Mouse (Mus musculus) adrenal gland, postnatal 25 days (tissue): Measurements from ENCODE around the gene Cfap97d2. TPM values are rescaled to one million over a fixed set of nuclear protein-coding genes. Genes with fewer than 3 reads are reported as not detected.

Source experiments
- DNase-seq: peaks from one replicate; pipeline ENCODE4 v3.0.0; 2021; ENCODE audit warnings: mixed read lengths
- long read RNA-seq: library from polyadenylated mRNA; stranded (forward); transcript quantifications from one replicate; pipeline ENCODE4 v2.0.0, GENCODE M21; 2021
- total RNA-seq: library from RNA; stranded (reverse); gene quantifications from 2 replicates; pipeline ENCODE4 v1.2.3, GENCODE M21; 2021

Cfap97d2 gene
- not detected in 2 replicates for total RNA-seq
- long read RNA-seq, result 0 reads

DNA sequence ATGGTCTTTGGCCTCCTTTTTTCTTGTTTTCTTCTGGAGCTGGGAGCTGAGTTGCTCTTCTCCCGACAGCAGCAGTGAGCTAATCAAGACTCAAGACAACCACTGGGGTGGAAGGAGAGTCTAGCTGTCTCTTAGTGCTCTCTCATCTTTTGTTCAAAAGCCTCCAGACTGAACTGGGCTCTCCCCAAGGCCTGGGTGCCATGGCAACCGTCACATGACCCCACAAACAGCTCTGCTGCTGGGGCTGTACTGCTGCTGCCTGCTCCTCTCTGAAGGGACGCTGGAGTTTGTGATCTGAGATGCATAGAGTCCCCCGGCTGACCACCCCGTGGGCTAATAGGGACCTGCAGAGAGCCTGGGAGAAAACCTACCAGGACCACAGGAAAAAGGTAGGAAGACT lies at the start of gene Cfap97d2:
Gene Cfap97d2 (plus strand): TSS at position 222 of the 400 bp plus-strand sequence.
- peak; percentile 72 for DNase-seq

GRCm38 (mm10) chr8:13657479-13657878 lies 48.2 kb upstream of the Cfap97d2 start:
- no peak for DNase-seq

DNA sequence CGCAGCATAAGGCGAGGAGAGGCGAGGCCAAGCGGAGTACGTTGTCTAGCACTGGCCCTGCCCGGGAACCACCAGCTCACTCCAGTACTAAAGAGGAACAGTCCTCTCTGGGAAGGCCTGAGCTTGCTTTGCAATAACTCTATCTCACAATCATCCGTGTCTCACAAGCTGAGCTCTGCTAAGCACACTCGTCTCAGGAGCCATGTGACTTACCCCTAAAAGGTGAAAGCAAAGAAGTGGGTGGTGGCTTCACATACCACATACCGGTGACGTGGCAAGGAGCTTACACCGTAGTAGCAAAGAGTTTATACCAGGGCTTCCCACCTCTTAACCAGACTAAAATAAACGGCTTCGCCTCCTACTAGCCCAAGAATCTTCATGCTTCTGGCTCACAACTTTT lies 45.4 kb upstream of the Cfap97d2 start:
- no peak for DNase-seq

GRCm38 (mm10) chr8:13664711-13665210 lies 40.9 kb upstream of the Cfap97d2 start:
- no peak for DNase-seq

- DNase-seq, result no peak
Observed at GRCm38 (mm10) chr8:13665538-13665937, 40.2 kb upstream of the Cfap97d2 start.

DNA sequence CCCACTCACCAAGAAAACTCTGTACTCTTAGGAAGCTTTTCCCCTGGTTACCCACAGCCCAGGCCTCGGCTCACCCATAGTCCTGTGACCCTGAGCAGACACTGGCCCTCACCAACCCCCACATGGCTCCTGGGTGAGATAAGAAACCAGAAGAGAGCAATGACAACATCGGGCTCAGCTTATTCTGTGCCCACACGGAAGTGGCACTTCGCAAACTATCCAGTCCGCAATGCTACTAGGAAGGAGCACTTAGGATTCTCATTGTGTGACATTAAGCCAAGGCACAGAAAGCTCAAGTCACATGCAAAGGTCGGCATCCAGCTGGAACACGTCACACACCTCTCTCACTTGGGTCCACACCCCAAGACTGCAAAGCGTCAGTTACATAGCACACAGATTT lies 39.7 kb upstream of the Cfap97d2 start:
- no peak for DNase-seq

DNA sequence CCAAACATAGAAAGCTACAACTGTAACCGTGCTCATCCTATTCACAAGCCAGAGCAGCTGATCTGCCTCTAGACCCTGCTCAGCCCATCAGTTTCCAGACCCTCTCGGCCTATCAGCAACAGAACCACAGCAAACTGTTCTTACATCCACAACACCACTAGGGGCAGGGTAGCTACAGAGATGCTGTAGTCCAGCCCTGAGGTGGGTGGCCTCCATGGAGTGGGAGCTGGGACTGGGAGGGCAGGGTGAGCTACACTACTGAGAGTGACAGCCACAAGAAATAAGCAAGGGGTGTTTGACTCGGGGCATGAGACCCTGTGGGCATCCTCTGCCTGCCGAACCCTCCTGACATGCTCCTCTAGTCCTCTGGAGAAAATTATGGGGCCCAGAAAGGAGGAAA lies 37.8 kb upstream of the Cfap97d2 start:
- DNase-seq, result no peak

- DNase-seq, result no peak
Observed at GRCm38 (mm10) chr8:13668367-13668766, 37.3 kb upstream of the Cfap97d2 start.

DNA sequence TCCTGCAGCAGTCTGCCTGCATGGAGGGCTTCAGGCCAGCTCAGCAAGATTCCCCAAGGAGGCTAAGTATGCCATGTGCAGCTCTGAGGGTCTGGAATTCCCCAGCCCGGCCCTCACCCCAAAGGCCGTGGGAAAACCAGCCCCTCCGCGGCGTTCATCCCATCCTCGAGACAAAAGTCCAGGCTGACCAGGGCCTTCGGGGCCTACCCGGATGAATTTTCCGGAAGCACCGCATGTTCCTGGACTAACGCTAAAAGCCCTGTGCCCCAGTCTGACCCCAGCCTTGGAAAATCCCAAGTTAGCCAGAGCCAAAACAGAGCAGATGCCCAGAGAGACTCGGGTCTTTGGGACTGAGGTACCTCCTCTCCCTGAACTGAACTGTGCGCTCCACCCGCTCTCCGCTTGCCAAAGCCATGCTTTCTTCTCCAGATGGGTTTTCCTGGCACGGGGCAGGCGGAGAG lies 35.6 kb upstream of the Cfap97d2 start:
- DNase-seq, result no peak

- no peak for DNase-seq
Observed at GRCm38 (mm10) chr8:13671246-13672003, 34.3 kb upstream of the Cfap97d2 start.

DNA sequence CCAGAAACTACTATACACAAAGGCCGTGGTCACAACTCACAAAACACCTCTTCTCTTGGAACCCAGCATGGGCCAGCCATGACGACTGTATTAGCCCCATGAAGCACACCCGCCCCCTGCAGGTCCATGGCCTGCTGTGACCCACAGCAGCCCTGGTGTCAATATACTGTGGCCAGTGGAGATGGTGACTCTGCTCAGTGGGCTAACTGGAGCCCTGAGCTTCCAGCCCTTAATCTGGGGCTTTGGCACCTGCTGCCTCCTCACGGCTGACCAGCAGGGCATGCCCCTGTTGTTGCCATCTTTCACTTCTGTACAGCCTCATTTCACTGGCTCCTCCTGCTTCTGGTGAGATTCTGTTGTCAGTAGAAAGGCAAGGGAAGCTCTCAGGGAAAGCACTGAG lies 32.5 kb upstream of the Cfap97d2 start:
- DNase-seq, result peak; percentile 37

GRCm38 (mm10) chr8:13674294-13675010 lies 31.2 kb upstream of the Cfap97d2 start:
- DNase-seq, result no peak

GRCm38 (mm10) chr8:13675121-13675520 lies 30.6 kb upstream of the Cfap97d2 start:
- no peak for DNase-seq

GRCm38 (mm10) chr8:13675524-13675923 lies 30.2 kb upstream of the Cfap97d2 start:
- DNase-seq, result no peak

- DNase-seq, result peak; percentile 30
Observed at GRCm38 (mm10) chr8:13676302-13676700, 29.4 kb upstream of the Cfap97d2 start.

DNA sequence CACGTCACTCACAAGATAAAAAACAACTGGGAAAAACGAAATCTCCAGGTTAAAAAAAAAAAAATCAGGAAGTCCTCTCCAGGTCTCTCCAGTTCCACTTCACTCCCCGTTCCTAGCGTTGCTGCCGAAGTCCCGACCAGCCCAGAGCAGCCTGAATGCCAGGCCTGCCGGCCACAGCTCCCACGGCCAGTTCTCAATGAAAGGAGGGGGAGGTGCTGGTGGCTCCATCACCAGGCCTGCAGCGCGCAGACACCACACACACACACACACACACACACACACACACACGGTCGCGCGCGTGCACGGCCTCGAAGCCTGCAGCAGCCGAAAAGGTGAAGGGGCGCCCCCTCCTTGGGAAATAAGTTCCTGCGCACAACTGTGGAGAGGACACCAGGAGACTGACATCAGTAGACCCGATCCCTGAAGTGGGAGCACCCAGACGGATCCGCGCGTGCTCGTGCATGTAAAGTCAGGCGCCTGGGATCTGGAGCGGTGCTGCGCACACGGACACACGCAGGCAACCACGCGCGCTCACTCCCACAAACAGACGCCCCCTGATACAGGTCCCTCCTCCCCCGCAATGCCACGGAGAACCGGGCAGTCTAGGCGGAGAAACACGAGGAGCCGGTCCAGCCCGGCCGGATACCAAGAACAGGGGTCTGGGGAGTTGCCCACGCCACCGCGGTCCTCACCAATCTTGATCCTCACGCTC lies 28.8 kb upstream of the Cfap97d2 start:
- peak; percentile 63 for DNase-seq

- DNase-seq, result peak; percentile 95
Observed at GRCm38 (mm10) chr8:13677413-13677883, 28.2 kb upstream of the Cfap97d2 start, which contains the start of gene Rasa3. TSS of gene Rasa3 (minus strand) at chr8:13677603.

DNA sequence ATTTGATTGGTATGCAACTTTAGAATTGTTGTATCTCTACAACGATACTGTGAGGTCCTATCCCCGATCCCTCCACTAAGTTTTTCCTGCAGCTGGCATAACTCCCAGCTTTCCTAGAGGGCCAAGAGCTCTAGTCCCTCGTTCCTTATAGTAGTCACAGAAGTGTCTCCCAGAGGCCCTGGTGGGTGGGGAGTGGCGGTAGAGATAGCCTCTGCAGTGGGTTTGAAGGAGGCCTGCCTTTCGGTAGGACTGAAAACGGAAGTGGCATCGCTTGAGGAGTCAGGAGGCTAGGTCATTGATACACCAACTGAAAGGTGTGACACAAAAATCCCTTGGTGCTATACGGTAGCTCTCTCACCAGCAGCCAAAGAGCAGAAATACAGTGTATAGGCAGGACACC lies 27.5 kb upstream of the Cfap97d2 start:
- DNase-seq, result no peak

- no peak for DNase-seq
Observed at GRCm38 (mm10) chr8:13684131-13684530, 21.6 kb upstream of the Cfap97d2 start.

GRCm38 (mm10) chr8:13685674-13686314 lies 19.9 kb upstream of the Cfap97d2 start:
- no peak for DNase-seq

DNA sequence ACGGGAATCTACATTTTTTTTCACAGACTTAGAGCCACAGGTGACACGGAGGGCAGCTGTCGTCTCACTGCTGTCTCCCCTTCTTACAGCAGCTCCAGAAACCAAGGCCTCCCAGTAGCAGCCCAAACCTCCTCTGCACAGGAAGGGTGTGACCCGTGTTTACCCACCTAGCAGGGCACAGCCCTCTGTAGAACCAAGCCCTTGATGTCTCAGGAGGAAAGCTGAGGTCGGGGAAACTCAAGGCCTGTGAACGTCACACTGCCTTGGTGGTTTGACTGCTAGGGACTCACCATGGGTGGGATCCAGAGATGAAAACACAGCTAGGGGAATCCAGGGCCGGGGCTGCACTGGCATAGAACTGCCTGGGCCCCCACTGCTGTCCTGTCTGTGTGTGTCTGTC lies 19.3 kb upstream of the Cfap97d2 start:
- no peak for DNase-seq
